Mouse (Mus musculus): ENCODE data around the gene Slc30a2.

GRCm38 (mm10) chr4:134352929-134353328 is 9.9 kb downstream of the Slc30a2 start:
- TF ChIP-seq ZC3H11A (IDR thresholded peaks at IDR 0.05; ENCODE audit: borderline replicate concordance, low read depth, low read length) (no peak), ZNF384 (IDR thresholded peaks at IDR 0.05; ENCODE audit: low read depth, low read length) (no peak)

Measured in ES-E14 (cell line).